Mouse (Mus musculus): ENCODE measurements around the gene Slc7a11. TPM values are rescaled to one million over a fixed set of nuclear protein-coding genes. Genes with fewer than 3 reads are reported as not detected.

Slc7a11 gene
- total RNA-seq, 2 experiments from 2014 or later: 0.17 to 1.4 TPM

- DNase-seq: no peak
- intact Hi-C loops (cut with DNase I): no loop called here
Observed at GRCm38 (mm10) chr3:50313816-50314215, 129.6 kb downstream of the Slc7a11 start.

- intact Hi-C loops (cut with DNase I): loop anchor here (10.0 kb wide), 1 partner anchor 1213 kb away; no protein-coding TSS in a partner anchor
- DNase-seq: no peak
Observed at GRCm38 (mm10) chr3:50307339-50308327, 135.8 kb downstream of the Slc7a11 start.

GRCm38 (mm10) chr3:50306334-50306733 lies 137.1 kb downstream of the Slc7a11 start:
- intact Hi-C loops (cut with DNase I): loop anchor here (10.0 kb wide), 1 partner anchor 1212 kb away; no protein-coding TSS in a partner anchor
- no peak for DNase-seq

- peak; percentile 29 to 50 for DNase-seq
Observed at GRCm38 (mm10) chr3:50304137-50304536, 139.3 kb downstream of the Slc7a11 start.

GRCm38 (mm10) chr3:50302648-50303047 lies 140.8 kb downstream of the Slc7a11 start:
- DNase-seq: no peak
- intact Hi-C loops (cut with DNase I): loop anchor here (5.0 to 10.0 kb wide), 3 partner anchors 825 to 1208 kb away; no protein-coding TSS in a partner anchor

More at GRCm38 (mm10) chr3:50304137-50304536, 139.3 kb downstream of the Slc7a11 start:
- intact Hi-C loops (cut with DNase I): loop anchor here (2.0 to 10.0 kb wide), 4 partner anchors 77 to 1209 kb away; no protein-coding TSS in a partner anchor

GRCm38 (mm10) chr3:50300952-50301303 lies 142.5 kb downstream of the Slc7a11 start:
- intact Hi-C loops (cut with DNase I): loop anchor here (2.0 to 10.0 kb wide), 4 partner anchors 606 to 1206 kb away; no protein-coding TSS in a partner anchor
- peak; percentile 38 to 61 for DNase-seq

- intact Hi-C loops (cut with DNase I): loop anchor here (2.0 to 10.0 kb wide), 4 partner anchors 607 to 1205 kb away; no protein-coding TSS in a partner anchor
- DNase-seq: no peak
Observed at GRCm38 (mm10) chr3:50300002-50300951, 143.1 kb downstream of the Slc7a11 start.

GRCm38 (mm10) chr3:50298366-50298991 lies 144.9 kb downstream of the Slc7a11 start:
- no peak for DNase-seq
- intact Hi-C loops (cut with DNase I): no loop called here

GRCm38 (mm10) chr3:50296956-50297355 lies 146.5 kb downstream of the Slc7a11 start:
- DNase-seq: no peak
- intact Hi-C loops (cut with DNase I): no loop called here

GRCm38 (mm10) chr3:50275023-50275422 lies 168.4 kb downstream of the Slc7a11 start:
- intact Hi-C loops (cut with DNase I): no loop called here
- DNase-seq: no peak

GRCm38 (mm10) chr3:50272222-50272621 lies 171.2 kb downstream of the Slc7a11 start:
- intact Hi-C loops (cut with DNase I): no loop called here
- no peak for DNase-seq

GRCm38 (mm10) chr3:50269680-50270079 lies 173.7 kb downstream of the Slc7a11 start:
- no peak for DNase-seq
- intact Hi-C loops (cut with DNase I): no loop called here

- no peak for DNase-seq
- intact Hi-C loops (cut with DNase I): no loop called here
Observed at GRCm38 (mm10) chr3:50262547-50263087, 180.8 kb downstream of the Slc7a11 start.

- no peak for DNase-seq
- intact Hi-C loops (cut with DNase I): no loop called here
Observed at GRCm38 (mm10) chr3:50262066-50262465, 181.3 kb downstream of the Slc7a11 start.

GRCm38 (mm10) chr3:50260667-50261066 lies 182.7 kb downstream of the Slc7a11 start:
- intact Hi-C loops (cut with DNase I): no loop called here
- DNase-seq: no peak

- intact Hi-C loops (cut with DNase I): no loop called here
- DNase-seq: no peak
Observed at GRCm38 (mm10) chr3:50258852-50259251, 184.6 kb downstream of the Slc7a11 start.

GRCm38 (mm10) chr3:50249598-50250300 lies 193.7 kb downstream of the Slc7a11 start:
- no peak for DNase-seq
- intact Hi-C loops (cut with DNase I): no loop called here

- intact Hi-C loops (cut with DNase I): no loop called here
- DNase-seq: no peak
Observed at GRCm38 (mm10) chr3:50235990-50236389, 207.4 kb downstream of the Slc7a11 start.

GRCm38 (mm10) chr3:50233144-50233543 lies 210.3 kb downstream of the Slc7a11 start:
- intact Hi-C loops (cut with DNase I): no loop called here
- DNase-seq: no peak

All from heart, postnatal 14 days (tissue).